Mouse (Mus musculus) intestine, embryonic 16.5 days (tissue): ENCODE data around the gene C1ql1. TPM values are rescaled to one million over a fixed set of nuclear protein-coding genes. Genes with fewer than 3 reads are reported as not detected.
A peak's percentile ranks its signal among the peaks of the same experiment; 100 is the strongest.

ENCODE experiments used
- ATAC-seq: fragments of 200-750 bp; cut with Nextera tagmentation; 2 replicates; pipeline ENCODE4 v1.8.0; 2017; ENCODE audit warnings: moderate TSS enrichment, moderate library complexity
- H3K27ac ChIP-seq: fragments of 300-500 bp; sonication (generic); 2 replicates; pipeline ENCODE4 v1.5.1; 2014; ENCODE audit warnings: mild to moderate bottlenecking, low read length
- H3K27me3 ChIP-seq: fragments of 300-500 bp; sonication (generic); replicated peaks from 2 replicates; pipeline ENCODE4 v1.6.1; 2014; ENCODE audit warnings: low read length, control low read depth, mixed read lengths; ENCODE audit not compliant: control insufficient read depth, insufficient read depth
- H3K36me3 ChIP-seq: fragments of 300-500 bp; sonication (generic); 2 replicates; pipeline ENCODE4 v1.6.1; 2014; ENCODE audit warnings: low read length, control low read depth; ENCODE audit not compliant: control insufficient read depth, insufficient read depth
- H3K4me1 ChIP-seq: fragments of 300-500 bp; sonication (generic); 2 replicates; pipeline ENCODE4 v1.6.1; 2014; ENCODE audit warnings: low read length, control low read depth, mixed read lengths; ENCODE audit not compliant: control insufficient read depth, insufficient read depth
- H3K4me2 ChIP-seq: fragments of 300-500 bp; sonication (generic); 2 replicates; pipeline ENCODE4 v1.6.1; 2014; ENCODE audit warnings: low read depth, low read length, control low read depth
- H3K4me3 ChIP-seq: fragments of 300-500 bp; sonication (generic); 2 replicates; pipeline ENCODE4 v1.5.1; 2014; ENCODE audit warnings: mild to moderate bottlenecking, low read length
- H3K9ac ChIP-seq: fragments of 300-500 bp; sonication (generic); 2 replicates; pipeline ENCODE4 v1.6.1; 2014; ENCODE audit warnings: low read depth, low read length
- H3K9me3 ChIP-seq: fragments of 300-500 bp; sonication (generic); 2 replicates; pipeline ENCODE4 v1.6.1; 2016; ENCODE audit warnings: low read length, control low read depth; ENCODE audit not compliant: control insufficient read depth
- WGBS: fragments of 180-500 bp; shearing (Covaris S2); extraction: QIAGEN DNeasy Blood & Tissue Kit; methylation state at CpG from one replicate; pipeline ENCODE4 v1.1.7; 2014; 5-methylcytosine and 5-hydroxymethylcytosine counted together
- polyA plus RNA-seq: library from polyadenylated mRNA; unstranded; fragments of >200 nt; fragmentation: Nextera tagmentation; extraction: Ambion mirVana; gene quantifications from 2 replicates; pipeline ENCODE4 v1.2.1, GENCODE M21; 2015

The C1ql1 gene
- polyA plus RNA-seq, 1 experiment from 2014 or later, result 0.53 TPM

DNA sequence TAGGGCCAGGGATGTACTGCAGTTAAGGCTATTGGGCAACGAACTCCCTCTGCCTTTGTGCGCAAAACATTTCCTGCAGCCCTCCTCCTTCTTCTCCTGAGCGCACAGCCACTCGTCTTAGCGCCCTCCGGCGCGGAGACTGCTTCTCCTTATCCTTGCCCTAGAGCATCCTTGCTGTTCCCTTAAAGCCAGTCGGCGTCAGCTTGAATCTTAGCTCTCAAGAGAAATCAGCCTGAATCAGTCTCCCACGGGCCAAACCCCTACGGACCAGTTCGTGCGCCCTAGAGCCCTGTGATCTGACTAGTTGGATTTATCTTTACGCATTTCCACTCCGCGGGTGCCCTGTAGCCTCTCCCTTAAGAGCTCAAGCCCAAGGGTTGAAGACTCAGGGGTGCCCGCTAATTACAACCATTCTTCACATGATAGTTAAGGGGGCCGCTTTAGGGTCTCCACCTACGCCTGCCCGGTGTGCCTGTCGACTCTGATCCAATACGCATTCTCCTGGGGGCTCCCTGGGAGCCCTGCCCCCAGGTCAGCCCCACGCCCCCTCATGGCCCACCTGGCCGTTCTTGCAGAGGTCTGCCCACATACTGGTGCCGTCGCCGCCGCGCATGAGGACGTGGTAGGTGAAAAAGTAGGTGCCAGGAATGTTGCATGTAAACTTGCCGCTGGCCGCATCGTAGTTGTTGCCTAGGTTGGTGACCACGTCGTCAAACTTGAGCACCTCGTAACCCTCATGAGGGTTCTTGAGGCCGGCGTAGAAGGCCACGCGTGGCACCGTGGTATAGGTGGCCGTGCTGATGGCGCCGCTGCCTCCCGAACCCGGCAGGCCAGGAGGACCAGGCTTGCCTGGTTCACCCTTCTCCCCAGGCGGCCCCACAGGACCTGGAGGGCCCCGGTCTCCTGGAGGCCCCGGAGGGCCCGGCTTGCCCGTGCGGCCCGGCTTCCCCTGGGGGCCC is 903 bp downstream of the C1ql1 start:
- peak; percentile 27 for ATAC-seq
- 4% methylated on average over 54 of the region's 54 CpGs for WGBS
- H3K4me2 ChIP-seq, result peak overlapping the region; percentile 80

DNA sequence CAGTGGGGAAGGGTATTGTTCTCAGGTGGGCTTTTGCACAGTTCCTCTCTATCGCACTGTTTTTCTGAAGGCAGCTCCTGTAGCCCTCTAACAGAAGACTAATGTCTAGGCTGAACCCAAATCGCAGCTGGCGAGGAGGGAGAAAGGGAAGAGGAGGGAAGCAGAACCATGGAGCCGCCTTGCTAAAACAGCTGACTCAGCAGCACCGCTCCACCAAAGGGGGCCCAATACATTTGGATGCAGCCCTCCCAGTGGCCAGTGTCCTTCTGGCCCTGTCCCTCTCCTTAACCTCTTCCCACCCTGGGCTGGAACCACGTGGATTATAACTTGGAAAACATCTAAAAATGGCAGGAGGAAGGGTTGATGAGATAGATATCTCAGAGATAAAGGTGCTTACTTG is 5.3 kb downstream of the C1ql1 start:
- no peaks in the 10 kb centered on the region for H3K9me3 ChIP-seq
- H3K4me2 ChIP-seq, result no peak overlapping the region
- peaks cover 30% of the 10 kb centered on the region for H3K27me3 ChIP-seq
- 64% methylated on average over 6 of the region's 6 CpGs for WGBS
- no peaks in the 10 kb centered on the region for H3K36me3 ChIP-seq
- peaks cover 20% of the 10 kb centered on the region for H3K4me1 ChIP-seq
- ATAC-seq, result no peak
- H3K9ac ChIP-seq, result no peak overlapping the region
- H3K27ac ChIP-seq, result no peak overlapping the region
- no peak overlapping the region for H3K4me3 ChIP-seq

More for the DNA sequence above, 903 bp downstream of the C1ql1 start:
- Histone ChIP-seq H3K27me3 (peaks cover 63% of the 10 kb centered on the region), H3K9me3 (no peaks in the 10 kb centered on the region), H3K4me1 (peaks cover 30% of the 10 kb centered on the region), H3K27ac (no peak overlapping the region), H3K4me3 (peak overlapping the region; percentile 49), H3K36me3 (no peaks in the 10 kb centered on the region), H3K9ac (peak overlapping the region; percentile 62)

DNA sequence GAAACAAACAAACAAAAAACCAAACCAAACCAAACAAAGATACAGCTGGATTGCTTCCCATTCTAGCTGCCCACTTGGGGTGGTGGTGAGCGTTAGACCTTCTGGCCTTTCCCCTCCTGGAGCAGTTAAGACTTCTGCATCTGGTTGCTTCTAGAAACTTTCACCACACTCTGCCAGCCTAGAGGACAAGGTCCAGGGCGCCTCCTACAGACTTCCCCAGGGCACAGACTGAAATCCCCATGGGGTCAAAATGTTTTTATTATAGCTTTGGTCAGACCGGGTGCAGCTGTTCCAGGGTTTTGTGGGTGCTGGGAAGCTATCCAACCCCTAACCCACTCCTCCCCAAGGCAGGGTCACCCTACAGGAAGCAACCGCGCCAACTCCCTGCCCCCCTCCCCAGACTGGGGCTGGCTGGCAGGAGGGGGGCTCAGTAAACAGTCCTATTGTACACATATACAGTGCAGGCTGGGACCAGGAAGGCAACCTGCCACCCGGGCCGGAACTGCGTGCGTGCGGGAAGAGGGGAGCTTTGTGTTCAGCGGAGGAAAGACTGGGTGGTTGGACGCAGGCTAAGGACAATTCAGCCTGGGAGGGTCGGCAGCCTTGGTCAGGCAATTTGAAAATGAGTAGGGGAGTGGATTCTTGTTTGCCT is 7.3 kb downstream of the C1ql1 start:
- H3K9ac ChIP-seq, result no peak overlapping the region
- 24% methylated on average over 13 of the region's 13 CpGs for WGBS
- 0 out of 2 replicates have a peak, but pooled peaks have one; percentile 40 for ATAC-seq

DNA sequence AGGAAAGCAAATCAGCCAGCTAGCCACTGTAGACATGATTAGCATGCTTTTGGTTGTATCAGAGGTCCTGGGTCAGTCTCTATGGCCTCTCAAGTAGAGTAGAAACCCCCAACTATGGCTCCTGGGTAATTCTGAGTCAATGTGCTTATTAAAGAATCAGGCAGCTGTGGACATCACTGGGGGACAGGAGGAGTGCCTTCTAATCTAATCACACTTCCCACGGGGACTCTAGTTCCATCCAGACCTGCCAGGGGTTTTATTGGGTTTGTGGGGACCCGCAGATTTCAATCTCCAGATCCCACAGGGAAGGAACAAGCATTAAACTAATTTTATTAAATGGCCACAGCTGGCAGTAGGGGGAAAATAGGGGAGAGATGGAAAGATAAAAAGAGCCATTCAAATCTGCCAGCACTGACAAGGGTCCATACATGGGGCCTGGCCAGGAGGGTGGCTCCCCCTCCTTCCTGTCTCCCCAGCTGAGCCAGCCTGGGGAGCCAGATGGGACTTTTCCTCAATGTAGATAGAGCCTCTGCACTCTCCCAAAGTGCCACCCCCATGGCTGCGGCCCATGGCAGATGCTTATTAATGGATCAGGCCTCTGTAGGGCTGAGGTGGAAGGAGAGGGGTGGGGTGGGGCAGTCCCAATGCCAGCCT is 8.8 kb downstream of the C1ql1 start:
- Histone ChIP-seq H3K9me3 (no peaks in the 10 kb centered on the region), H3K27me3 (peaks cover 4% of the 10 kb centered on the region; the same call in 1 of the 2 replicates), H3K36me3 (no peaks in the 10 kb centered on the region), H3K27ac (no peak overlapping the region), H3K4me3 (no peak overlapping the region), H3K9ac (no peak overlapping the region), H3K4me2 (no peak overlapping the region), H3K4me1 (peaks cover 4% of the 10 kb centered on the region; the same call in 1 of the 2 replicates)
- ATAC-seq, result peak; percentile 50; the same call in 1 of the 2 replicates
- 60% methylated on average over 3 of the region's 3 CpGs for WGBS

More for the DNA sequence above, 7.3 kb downstream of the C1ql1 start:
- Histone ChIP-seq H3K4me2 (no peak overlapping the region), H3K27me3 (peaks cover 9% of the 10 kb centered on the region), H3K4me3 (no peak overlapping the region), H3K27ac (no peak overlapping the region), H3K4me1 (peaks cover 4% of the 10 kb centered on the region; the same call in 1 of the 2 replicates), H3K9me3 (no peaks in the 10 kb centered on the region), H3K36me3 (no peaks in the 10 kb centered on the region)

DNA sequence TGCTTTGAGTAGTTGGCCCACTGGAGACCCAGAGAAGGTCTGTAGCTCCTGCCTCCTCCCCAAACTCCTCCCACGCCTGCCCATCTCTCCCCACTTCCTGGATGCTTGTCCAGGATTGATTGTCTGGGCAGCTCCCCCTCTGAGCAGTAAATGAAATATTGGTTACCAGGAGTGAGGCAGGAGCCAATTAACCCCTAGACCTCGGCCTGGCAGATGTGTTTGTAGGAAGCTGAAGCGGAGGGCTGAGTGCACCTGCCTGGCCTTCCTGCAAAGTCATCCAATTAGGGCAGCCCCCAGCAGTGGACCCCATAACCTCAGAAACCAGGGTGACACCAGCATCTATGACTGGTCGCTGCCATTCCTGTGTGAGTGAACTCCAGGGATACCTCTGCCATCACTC is 10.2 kb downstream of the C1ql1 start:
- ATAC-seq, result no peak
- H3K4me2 ChIP-seq, result no peak overlapping the region
- peaks cover 4% of the 10 kb centered on the region; the same call in 1 of the 2 replicates for H3K4me1 ChIP-seq
- H3K36me3 ChIP-seq, result no peaks in the 10 kb centered on the region
- H3K9ac ChIP-seq, result no peak overlapping the region
- H3K27ac ChIP-seq, result no peak overlapping the region
- no peaks in the 10 kb centered on the region for H3K9me3 ChIP-seq
- WGBS, result 39% methylated on average over 4 of the region's 4 CpGs
- no peak overlapping the region for H3K4me3 ChIP-seq
- no peaks in the 10 kb centered on the region for H3K27me3 ChIP-seq

DNA sequence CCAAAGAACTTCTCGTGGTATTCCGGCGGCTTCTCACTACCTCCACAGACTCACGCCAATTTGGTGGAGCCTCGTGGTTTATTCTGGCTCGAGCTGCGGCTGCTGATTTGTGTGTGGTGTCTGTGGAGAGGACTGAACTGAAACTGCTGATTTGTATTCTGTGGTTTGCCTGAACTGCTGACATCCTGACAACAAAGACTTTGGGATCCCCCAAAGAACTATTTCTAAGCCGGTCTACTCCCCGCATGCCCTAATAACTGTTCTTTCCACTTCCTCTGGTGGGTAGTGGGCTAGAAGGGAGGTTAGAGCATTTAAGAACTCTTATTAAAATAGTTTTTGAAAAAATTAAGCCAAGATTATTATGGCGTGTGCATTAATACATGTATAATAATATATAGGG is 15.8 kb downstream of the C1ql1 start:
- WGBS, result 91% methylated on average over 10 of the region's 10 CpGs
- H3K4me2 ChIP-seq, result no peak overlapping the region
- no peak overlapping the region for H3K4me3 ChIP-seq
- no peak overlapping the region for H3K27ac ChIP-seq
- no peak for ATAC-seq
- H3K36me3 ChIP-seq, result no peaks in the 10 kb centered on the region
- H3K4me1 ChIP-seq, result no peaks in the 10 kb centered on the region
- H3K9ac ChIP-seq, result no peak overlapping the region
- no peaks in the 10 kb centered on the region for H3K27me3 ChIP-seq
- no peaks in the 10 kb centered on the region for H3K9me3 ChIP-seq

DNA sequence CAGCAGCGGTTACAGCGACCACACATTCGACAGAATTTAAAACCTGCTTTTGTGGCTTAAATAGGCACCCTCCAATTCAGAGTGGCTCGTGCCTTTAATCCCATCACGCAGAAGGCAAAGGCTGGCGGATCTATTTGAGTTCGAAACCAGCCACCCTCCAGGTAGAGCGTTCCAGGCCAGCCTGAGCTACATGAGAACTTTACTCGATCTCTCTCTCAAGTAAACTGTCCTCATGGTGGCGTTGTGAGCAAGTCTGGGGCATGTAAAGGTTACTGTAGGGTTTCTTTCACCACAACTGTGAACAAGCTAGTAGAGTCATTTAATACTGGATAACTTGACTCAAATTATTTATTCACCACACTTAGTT is 21.2 kb downstream of the C1ql1 start:
- under 1% methylated on average over 10 of the region's 10 CpGs for WGBS
- Histone ChIP-seq H3K36me3 (no peaks in the 10 kb centered on the region), H3K27me3 (no peaks in the 10 kb centered on the region), H3K27ac (peak overlapping the region; percentile 84), H3K4me1 (peaks cover 6% of the 10 kb centered on the region; the same call in 1 of the 2 replicates), H3K9ac (peak overlapping the region; percentile 67), H3K9me3 (no peaks in the 10 kb centered on the region), H3K4me2 (peak overlapping the region; percentile 77), H3K4me3 (peak overlapping the region; percentile 66)
- peak; percentile 52; the same call in 1 of the 2 replicates for ATAC-seq

DNA sequence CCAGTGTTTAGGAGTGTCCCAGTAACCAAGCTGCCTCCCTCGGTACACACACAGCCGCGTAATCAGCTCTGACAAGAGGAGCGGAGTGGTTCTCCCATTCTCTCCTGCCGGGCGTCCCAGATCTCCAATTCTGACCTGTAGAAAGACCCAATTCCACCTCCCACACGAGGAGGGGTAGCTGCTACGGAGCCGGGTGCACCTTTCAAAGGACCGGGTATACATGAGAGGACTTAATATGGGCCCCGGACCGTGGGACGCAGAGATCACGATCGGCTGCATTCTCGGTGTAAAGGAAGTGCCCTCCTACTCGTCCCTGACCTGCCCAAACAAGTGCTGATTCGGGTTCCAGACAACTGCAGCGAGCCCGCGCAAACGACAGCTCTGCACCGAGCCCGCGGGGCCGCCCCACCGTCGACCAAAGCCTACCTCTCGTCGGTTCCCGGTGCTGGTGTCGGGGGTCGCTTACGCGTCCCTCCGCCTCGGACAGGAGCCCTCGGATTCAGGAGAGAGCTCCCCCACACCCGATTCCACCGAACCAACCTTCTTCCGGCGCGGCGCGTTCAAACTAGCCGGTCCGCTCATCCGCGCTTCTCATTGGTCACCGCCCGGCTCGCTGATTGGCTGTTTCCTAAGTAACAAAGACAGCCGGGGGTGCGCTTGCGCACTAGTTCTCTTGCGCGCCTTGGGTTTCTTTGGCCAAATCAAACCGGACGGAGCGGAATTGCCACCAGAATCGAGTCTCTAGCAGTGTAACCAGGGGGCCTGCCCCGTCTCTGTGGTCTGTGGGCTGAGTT is 21.7 kb downstream of the C1ql1 start, which contains the start of gene Kif18b:
Gene Kif18b (minus strand): TSS at position 568 of the 794 bp plus-strand sequence.
- Histone ChIP-seq H3K27me3 (no peaks in the 10 kb centered on the region), H3K9ac (peak within 1 kb of the TSS; percentile 79), H3K4me1 (peaks cover 6% of the 10 kb centered on the region; the same call in 1 of the 2 replicates), H3K4me2 (peak within 1 kb of the TSS; percentile 77), H3K27ac (peak within 1 kb of the TSS; percentile 84), H3K9me3 (no peaks in the 10 kb centered on the region), H3K4me3 (peak within 1 kb of the TSS; percentile 66), H3K36me3 (no peaks in the 10 kb centered on the region)
- ATAC-seq, result peak; percentile 97
- under 1% methylated on average over 62 of the region's 62 CpGs for WGBS
